Mouse (Mus musculus): ENCODE results near the gene Vnn3. TPM values are rescaled to one million over a fixed set of nuclear protein-coding genes. Genes with fewer than 3 reads are reported as not detected.

Vnn3 gene
- polyA plus RNA-seq, 1 experiment from 2014 or later: 0.15 TPM

DNA sequence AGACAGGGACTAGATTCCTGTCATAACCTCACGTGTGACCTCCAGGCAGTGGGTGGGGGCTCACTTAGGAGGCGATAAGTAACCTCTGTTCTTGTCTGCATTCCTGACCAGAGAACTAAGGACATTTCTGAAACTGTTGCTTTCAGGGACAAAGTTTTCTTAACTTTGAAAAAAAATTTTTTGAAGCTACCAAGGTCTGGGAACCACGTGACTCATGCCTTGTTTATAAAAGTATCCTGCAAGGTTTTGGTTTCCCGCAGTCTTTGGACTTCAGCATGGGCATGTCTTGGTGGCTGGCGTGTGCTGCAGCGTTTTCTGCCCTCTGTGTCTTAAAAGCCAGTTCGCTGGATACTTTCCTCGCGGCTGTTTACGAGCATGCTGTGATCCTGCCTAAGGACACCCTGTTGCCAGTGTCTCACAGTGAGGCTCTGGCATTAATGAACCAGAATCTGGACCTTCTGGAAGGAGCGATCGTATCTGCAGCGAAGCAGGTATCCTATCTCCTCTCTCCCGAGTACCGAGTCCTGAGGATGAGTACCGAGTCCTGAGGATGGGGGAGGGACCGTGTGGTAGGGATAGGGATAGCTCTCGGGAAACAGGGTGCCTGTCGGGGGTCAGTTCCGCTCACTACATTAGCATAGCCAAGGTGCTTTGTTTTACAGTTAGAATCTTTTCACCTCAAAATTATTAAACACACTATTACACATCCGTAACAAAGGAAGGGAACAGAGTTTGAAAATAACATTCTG, 43.5 kb downstream of the Vnn3 start, which contains the start of gene Vnn1:
Gene Vnn1 (plus strand): TSS at position 88 of the 749 bp plus-strand sequence.
- Histone ChIP-seq H3K9ac (peak within 1 kb of the TSS; percentile 51), H3K9me3 (replicated peaks) (no peaks in the 10 kb centered on the region), H3K4me2 (peak within 1 kb of the TSS; percentile 69), H3K36me3 (no peaks in the 10 kb centered on the region), H3K4me1 (replicated peaks) (peaks cover 8% of the 10 kb centered on the region; the same call in 1 of the 2 replicates), H3K4me3 (peak within 1 kb of the TSS; percentile 45), H3K27me3 (no peaks in the 10 kb centered on the region), H3K27ac (no peak within 1 kb of the TSS)
- WGBS: 12% methylated on average over 21 of the region's 21 CpGs
- no peak for ATAC-seq (replicated peaks; ENCODE audit: insufficient number of reproducible peaks, insufficient read depth, low FRiP score, low read depth)

- H3K4me2 ChIP-seq: peak overlapping the region; percentile 69; the same call in 1 of the 2 replicates
- peaks cover 8% of the 10 kb centered on the region; the same call in 1 of the 2 replicates for H3K4me1 ChIP-seq (replicated peaks)
- H3K9me3 ChIP-seq (replicated peaks): no peaks in the 10 kb centered on the region
- H3K9ac ChIP-seq: no peak overlapping the region
- H3K36me3 ChIP-seq: no peaks in the 10 kb centered on the region
- H3K27me3 ChIP-seq: no peaks in the 10 kb centered on the region
- H3K27ac ChIP-seq: no peak overlapping the region
- 64% methylated on average over 7 of the region's 7 CpGs for WGBS
- ATAC-seq (replicated peaks; ENCODE audit: insufficient number of reproducible peaks, insufficient read depth, low FRiP score, low read depth): no peak
- H3K4me3 ChIP-seq: no peak overlapping the region
Observed at GRCm38 (mm10) chr10:23895376-23895775, 44.1 kb downstream of the Vnn3 start.

- no peak for ATAC-seq (replicated peaks; ENCODE audit: insufficient number of reproducible peaks, insufficient read depth, low FRiP score, low read depth)
- WGBS: 82% methylated on average over 3 of the region's 3 CpGs
- Histone ChIP-seq H3K9ac (no peak overlapping the region), H3K4me2 (no peak overlapping the region), H3K4me3 (no peak overlapping the region), H3K36me3 (no peaks in the 10 kb centered on the region), H3K4me1 (replicated peaks) (no peaks in the 10 kb centered on the region), H3K27me3 (no peaks in the 10 kb centered on the region), H3K27ac (no peak overlapping the region), H3K9me3 (replicated peaks) (no peaks in the 10 kb centered on the region)
Observed at GRCm38 (mm10) chr10:23901119-23901518, 49.9 kb downstream of the Vnn3 start.

GRCm38 (mm10) chr10:23905661-23906060, 54.4 kb downstream of the Vnn3 start:
- no peak overlapping the region for H3K9ac ChIP-seq
- 86% methylated on average over 1 of the region's 1 CpGs for WGBS
- no peaks in the 10 kb centered on the region for H3K36me3 ChIP-seq
- no peak for ATAC-seq (replicated peaks; ENCODE audit: insufficient number of reproducible peaks, insufficient read depth, low FRiP score, low read depth)
- no peaks in the 10 kb centered on the region for H3K27me3 ChIP-seq
- no peaks in the 10 kb centered on the region for H3K9me3 ChIP-seq (replicated peaks)
- no peak overlapping the region for H3K27ac ChIP-seq
- no peak overlapping the region for H3K4me3 ChIP-seq
- no peak overlapping the region for H3K4me2 ChIP-seq
- no peaks in the 10 kb centered on the region for H3K4me1 ChIP-seq (replicated peaks)

Other genes starting within 250 kb of the Vnn3 start
- gene Rps12, start 64.2 kb upstream of the Vnn3 start, polyA plus RNA-seq (2015; fragmentation: Nextera tagmentation; extraction: Ambion mirVana): 89.3 and 90.3 TPM in 2 replicates
- 8.0 and 8.9 TPM in 2 replicates for gene Slc18b1, start 54.5 kb upstream of the Vnn3 start, polyA plus RNA-seq (2015; fragmentation: Nextera tagmentation; extraction: Ambion mirVana)
- 2.1 and 2.2 TPM in 2 replicates for gene Vnn1, start 43.2 kb downstream of the Vnn3 start, polyA plus RNA-seq (2015; fragmentation: Nextera tagmentation; extraction: Ambion mirVana)
- gene Taar1, start 68.9 kb downstream of the Vnn3 start, polyA plus RNA-seq (2015; fragmentation: Nextera tagmentation; extraction: Ambion mirVana): not detected in 2 replicates
- gene Taar2, start 87.1 kb downstream of the Vnn3 start, polyA plus RNA-seq (2015; fragmentation: Nextera tagmentation; extraction: Ambion mirVana): not detected in 2 replicates
- not detected in 2 replicates for gene Taar3, start 98.1 kb downstream of the Vnn3 start, polyA plus RNA-seq (2015; fragmentation: Nextera tagmentation; extraction: Ambion mirVana)
- not detected in 2 replicates for gene Taar4, start 109.0 kb downstream of the Vnn3 start, polyA plus RNA-seq (2015; fragmentation: Nextera tagmentation; extraction: Ambion mirVana)
- not detected in 2 replicates for gene Taar5, start 119.2 kb downstream of the Vnn3 start, polyA plus RNA-seq (2015; fragmentation: Nextera tagmentation; extraction: Ambion mirVana)
- gene Taar6, start 134.2 kb downstream of the Vnn3 start, polyA plus RNA-seq (2015; fragmentation: Nextera tagmentation; extraction: Ambion mirVana): not detected in 2 replicates
- gene Taar7a, start 142.0 kb downstream of the Vnn3 start, polyA plus RNA-seq (2015; fragmentation: Nextera tagmentation; extraction: Ambion mirVana): not detected in 2 replicates
- not detected in 2 replicates for gene Taar7b, start 148.5 kb downstream of the Vnn3 start, polyA plus RNA-seq (2015; fragmentation: Nextera tagmentation; extraction: Ambion mirVana)
- gene Taar7d, start 175.8 kb downstream of the Vnn3 start, polyA plus RNA-seq (2015; fragmentation: Nextera tagmentation; extraction: Ambion mirVana): not detected in 2 replicates
- not detected in 2 replicates for gene Taar7e, start 186.2 kb downstream of the Vnn3 start, polyA plus RNA-seq (2015; fragmentation: Nextera tagmentation; extraction: Ambion mirVana)
- gene Taar7f, start 198.0 kb downstream of the Vnn3 start, polyA plus RNA-seq (2015; fragmentation: Nextera tagmentation; extraction: Ambion mirVana): not detected in 2 replicates
- gene Taar8a, start 225.0 kb downstream of the Vnn3 start, polyA plus RNA-seq (2015; fragmentation: Nextera tagmentation; extraction: Ambion mirVana): not detected in 2 replicates
- gene Taar8b, start 240.8 kb downstream of the Vnn3 start, polyA plus RNA-seq (2015; fragmentation: Nextera tagmentation; extraction: Ambion mirVana): not detected in 2 replicates

All from heart, embryonic 15.5 days (tissue).